Mouse (Mus musculus): ENCODE data around the gene Scrn1. TPM values are rescaled to one million over a fixed set of nuclear protein-coding genes. Genes with fewer than 3 reads are reported as not detected.

Gene Scrn1
- polyA plus RNA-seq, 1 experiment from 2014 or later: 9.1 TPM

GRCm38 (mm10) chr6:54471866-54472265, 94.4 kb downstream of the Scrn1 start:
- no peak for DNase-seq (ENCODE audit: low spot score)
- no peak overlapping the region for H3K4me2 ChIP-seq (ENCODE audit: low read depth, severe bottlenecking)
- WGBS: 86% methylated on average over 7 of the region's 7 CpGs
- H3K36me3 ChIP-seq (ENCODE audit: control insufficient read depth, insufficient read depth, low read length): no peaks in the 10 kb centered on the region
- no peak overlapping the region for H3K4me3 ChIP-seq (ENCODE audit: low read depth, low read length)
- no peak overlapping the region for H3K27ac ChIP-seq (replicated peaks; ENCODE audit: low read depth, low read length)
- no peaks in the 10 kb centered on the region for H3K9me3 ChIP-seq (ENCODE audit: control insufficient read depth, low read length)
- H3K9ac ChIP-seq (ENCODE audit: low read length): no peak overlapping the region
- no peaks in the 10 kb centered on the region for H3K27me3 ChIP-seq (ENCODE audit: control insufficient read depth, insufficient read depth, low read length)
- H3K4me1 ChIP-seq (ENCODE audit: control insufficient read depth, insufficient read depth, low read length): no peaks in the 10 kb centered on the region
- no peak for ATAC-seq (ENCODE audit: insufficient number of reproducible peaks, low FRiP score, low TSS enrichment, low read depth)

DNA sequence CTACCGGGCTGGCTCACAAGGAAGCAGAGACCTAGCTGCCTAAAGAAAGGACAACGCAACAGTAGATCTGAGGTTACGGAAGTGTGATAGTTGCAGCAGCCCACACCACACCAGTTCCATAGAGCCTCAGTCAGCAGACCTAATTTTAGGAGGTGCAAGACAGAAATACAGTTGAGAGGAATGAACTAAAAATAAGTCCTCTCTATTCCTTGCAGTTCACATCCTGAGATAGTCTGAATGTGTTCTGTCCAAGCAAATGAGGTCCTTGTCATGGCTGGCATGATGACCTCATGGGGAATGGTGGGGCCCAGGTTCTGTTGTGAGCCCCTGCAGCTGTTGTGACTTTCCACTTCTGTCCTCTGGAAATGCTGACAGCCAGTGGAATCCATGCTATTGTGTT, 98.9 kb downstream of the Scrn1 start:
- no peaks in the 10 kb centered on the region for H3K36me3 ChIP-seq (ENCODE audit: control insufficient read depth, insufficient read depth, low read length)
- ATAC-seq (ENCODE audit: insufficient number of reproducible peaks, low FRiP score, low TSS enrichment, low read depth) (no peak), DNase-seq (ENCODE audit: low spot score) (no peak)
- H3K4me1 ChIP-seq (ENCODE audit: control insufficient read depth, insufficient read depth, low read length): no peaks in the 10 kb centered on the region
- no peaks in the 10 kb centered on the region for H3K27me3 ChIP-seq (ENCODE audit: control insufficient read depth, insufficient read depth, low read length)
- 84% methylated on average over 3 of the region's 3 CpGs for WGBS
- no peak overlapping the region for H3K4me2 ChIP-seq (ENCODE audit: low read depth, severe bottlenecking)
- H3K4me3 ChIP-seq (ENCODE audit: low read depth, low read length): no peak overlapping the region
- no peak overlapping the region for H3K9ac ChIP-seq (ENCODE audit: low read length)
- no peak overlapping the region for H3K27ac ChIP-seq (replicated peaks; ENCODE audit: low read depth, low read length)
- H3K9me3 ChIP-seq (ENCODE audit: control insufficient read depth, low read length): no peaks in the 10 kb centered on the region

DNA sequence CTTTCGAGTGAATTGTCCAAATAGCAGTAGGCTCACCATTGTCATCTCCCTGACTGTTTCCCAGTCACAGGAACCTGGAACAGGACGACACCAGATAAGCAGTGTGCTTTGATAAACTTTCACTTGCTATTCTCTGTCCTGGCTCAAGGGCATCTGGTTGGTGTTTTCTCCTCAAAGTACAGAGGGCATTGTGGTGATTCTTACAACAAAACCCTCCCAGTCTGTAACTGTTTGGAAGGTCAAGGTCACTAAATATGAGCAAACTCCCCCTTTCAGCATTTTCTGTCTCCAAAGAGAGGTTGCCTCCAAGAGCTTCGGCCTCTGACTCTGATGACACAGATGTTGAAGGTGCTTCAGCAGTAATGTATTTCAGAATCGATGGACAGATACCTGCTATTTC, 101.4 kb downstream of the Scrn1 start:
- H3K4me3 ChIP-seq (ENCODE audit: low read depth, low read length): no peak overlapping the region
- H3K27me3 ChIP-seq (ENCODE audit: control insufficient read depth, insufficient read depth, low read length): no peaks in the 10 kb centered on the region
- no peaks in the 10 kb centered on the region for H3K9me3 ChIP-seq (ENCODE audit: control insufficient read depth, low read length)
- 81% methylated on average over 4 of the region's 4 CpGs for WGBS
- no peak overlapping the region for H3K9ac ChIP-seq (ENCODE audit: low read length)
- H3K4me2 ChIP-seq (ENCODE audit: low read depth, severe bottlenecking): no peak overlapping the region
- no peak for ATAC-seq (ENCODE audit: insufficient number of reproducible peaks, low FRiP score, low TSS enrichment, low read depth)
- no peaks in the 10 kb centered on the region for H3K4me1 ChIP-seq (ENCODE audit: control insufficient read depth, insufficient read depth, low read length)
- DNase-seq (ENCODE audit: low spot score): no peak
- no peak overlapping the region for H3K27ac ChIP-seq (replicated peaks; ENCODE audit: low read depth, low read length)
- H3K36me3 ChIP-seq (ENCODE audit: control insufficient read depth, insufficient read depth, low read length): no peaks in the 10 kb centered on the region

DNA sequence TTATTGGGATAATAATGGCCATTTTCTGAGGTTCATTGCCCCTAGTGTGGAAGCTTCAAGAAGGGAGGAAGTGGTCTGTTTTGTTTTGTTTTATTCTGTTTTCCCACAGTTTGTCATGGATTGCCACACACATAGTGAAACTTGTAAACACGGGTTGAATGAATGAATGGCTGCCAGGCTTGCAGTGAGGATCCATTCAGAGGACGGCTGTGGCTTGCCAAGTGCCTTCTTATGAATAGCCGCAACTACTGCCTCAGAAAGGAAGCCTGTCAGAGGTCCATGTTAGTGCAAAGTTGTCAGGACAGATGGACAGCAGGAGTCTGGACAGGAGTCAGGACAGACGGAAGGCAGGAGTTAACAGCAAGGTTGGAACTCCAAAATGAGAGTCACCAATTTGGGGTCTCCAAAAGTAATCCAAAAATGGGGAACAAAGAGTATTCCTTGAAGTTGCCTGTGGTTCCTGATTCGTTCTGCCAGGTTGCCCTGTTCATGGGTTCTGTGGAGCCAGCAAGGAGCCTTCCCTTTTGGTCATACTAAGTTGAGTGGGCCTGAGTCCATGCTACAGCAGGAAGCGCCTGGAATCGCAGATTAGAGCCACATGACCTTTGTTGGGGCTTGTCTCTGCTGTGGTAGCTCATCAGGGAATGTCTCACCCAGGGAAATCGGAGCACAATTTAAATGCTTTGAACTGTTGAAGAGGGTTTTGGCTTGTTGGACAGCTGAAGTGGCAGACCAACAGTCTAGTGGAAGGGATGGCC, 102.4 kb downstream of the Scrn1 start:
- ATAC-seq (ENCODE audit: insufficient number of reproducible peaks, low FRiP score, low TSS enrichment, low read depth) (no peak), DNase-seq (ENCODE audit: low spot score) (no peak)
- 78% methylated on average over 8 of the region's 8 CpGs for WGBS
- Histone ChIP-seq H3K4me2 (ENCODE audit: low read depth, severe bottlenecking) (no peak overlapping the region), H3K9me3 (ENCODE audit: control insufficient read depth, low read length) (no peaks in the 10 kb centered on the region), H3K4me1 (ENCODE audit: control insufficient read depth, insufficient read depth, low read length) (no peaks in the 10 kb centered on the region), H3K36me3 (ENCODE audit: control insufficient read depth, insufficient read depth, low read length) (no peaks in the 10 kb centered on the region), H3K27me3 (ENCODE audit: control insufficient read depth, insufficient read depth, low read length) (no peaks in the 10 kb centered on the region), H3K4me3 (ENCODE audit: low read depth, low read length) (no peak overlapping the region), H3K9ac (ENCODE audit: low read length) (no peak overlapping the region), H3K27ac (replicated peaks; ENCODE audit: low read depth, low read length) (no peak overlapping the region)

GRCm38 (mm10) chr6:54462766-54463165, 103.5 kb downstream of the Scrn1 start:
- Histone ChIP-seq H3K9me3 (ENCODE audit: control insufficient read depth, low read length) (no peaks in the 10 kb centered on the region), H3K27me3 (ENCODE audit: control insufficient read depth, insufficient read depth, low read length) (no peaks in the 10 kb centered on the region), H3K36me3 (ENCODE audit: control insufficient read depth, insufficient read depth, low read length) (no peaks in the 10 kb centered on the region), H3K27ac (replicated peaks; ENCODE audit: low read depth, low read length) (no peak overlapping the region), H3K4me3 (ENCODE audit: low read depth, low read length) (no peak overlapping the region), H3K4me2 (ENCODE audit: low read depth, severe bottlenecking) (no peak overlapping the region), H3K9ac (ENCODE audit: low read length) (no peak overlapping the region), H3K4me1 (ENCODE audit: control insufficient read depth, insufficient read depth, low read length) (no peaks in the 10 kb centered on the region)
- ATAC-seq (ENCODE audit: insufficient number of reproducible peaks, low FRiP score, low TSS enrichment, low read depth) (no peak), DNase-seq (ENCODE audit: low spot score) (no peak)
- 83% methylated on average over 6 of the region's 6 CpGs for WGBS

DNA sequence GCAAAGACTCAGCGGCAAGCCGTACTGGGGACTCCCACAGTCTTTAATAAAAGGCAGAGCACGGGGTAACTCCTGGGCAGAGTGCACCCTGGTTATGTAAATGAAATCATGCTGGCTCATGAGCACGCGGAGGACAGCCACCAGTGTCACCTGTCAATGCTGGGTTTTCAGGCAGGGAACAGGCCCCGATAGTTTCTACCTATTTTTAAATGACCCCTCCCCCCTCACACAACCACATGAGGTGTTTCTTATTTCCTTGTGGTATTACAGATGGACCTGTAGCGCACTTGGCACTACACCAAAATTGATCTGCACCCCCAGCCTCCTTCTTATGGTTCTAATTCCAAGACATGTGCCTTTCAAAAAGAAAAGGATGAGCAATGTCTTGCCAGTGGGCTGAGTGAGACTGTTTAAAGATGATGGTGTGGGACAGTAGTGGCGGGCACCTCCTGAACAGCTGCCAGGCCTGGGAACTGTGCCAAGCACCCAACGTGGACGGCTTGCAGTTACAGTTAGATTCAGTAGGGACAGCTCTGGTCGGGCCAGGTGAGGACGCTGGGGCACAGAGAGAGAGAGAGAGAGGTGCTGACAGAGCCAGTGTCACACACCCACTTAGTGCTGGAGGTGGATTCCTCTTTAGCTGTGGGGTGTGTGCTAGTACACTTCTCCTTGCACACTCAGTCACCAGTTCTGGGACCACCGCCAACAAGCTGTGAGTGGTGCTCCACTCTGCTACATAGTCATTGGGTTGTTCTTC, 105.2 kb downstream of the Scrn1 start:
- Histone ChIP-seq H3K4me1 (ENCODE audit: control insufficient read depth, insufficient read depth, low read length) (no peaks in the 10 kb centered on the region), H3K4me3 (ENCODE audit: low read depth, low read length) (no peak overlapping the region), H3K27ac (replicated peaks; ENCODE audit: low read depth, low read length) (no peak overlapping the region), H3K9me3 (ENCODE audit: control insufficient read depth, low read length) (no peaks in the 10 kb centered on the region), H3K4me2 (ENCODE audit: low read depth, severe bottlenecking) (no peak overlapping the region), H3K27me3 (ENCODE audit: control insufficient read depth, insufficient read depth, low read length) (no peaks in the 10 kb centered on the region), H3K9ac (ENCODE audit: low read length) (no peak overlapping the region), H3K36me3 (ENCODE audit: control insufficient read depth, insufficient read depth, low read length) (no peaks in the 10 kb centered on the region)
- DNase-seq (ENCODE audit: low spot score) (no peak), ATAC-seq (ENCODE audit: insufficient number of reproducible peaks, low FRiP score, low TSS enrichment, low read depth) (no peak)
- 82% methylated on average over 13 of the region's 13 CpGs for whole genome bisulfite sequencing

- Histone ChIP-seq H3K27me3 (ENCODE audit: control insufficient read depth, insufficient read depth, low read length) (no peaks in the 10 kb centered on the region), H3K27ac (replicated peaks; ENCODE audit: low read depth, low read length) (no peak overlapping the region), H3K4me2 (ENCODE audit: low read depth, severe bottlenecking) (no peak overlapping the region), H3K4me1 (ENCODE audit: control insufficient read depth, insufficient read depth, low read length) (no peaks in the 10 kb centered on the region), H3K9ac (ENCODE audit: low read length) (no peak overlapping the region), H3K4me3 (ENCODE audit: low read depth, low read length) (no peak overlapping the region), H3K9me3 (ENCODE audit: control insufficient read depth, low read length) (no peaks in the 10 kb centered on the region), H3K36me3 (ENCODE audit: control insufficient read depth, insufficient read depth, low read length) (no peaks in the 10 kb centered on the region)
- ATAC-seq (ENCODE audit: insufficient number of reproducible peaks, low FRiP score, low TSS enrichment, low read depth) (no peak; the same call in 1 of the 2 replicates), DNase-seq (ENCODE audit: low spot score) (no peak)
- 85% methylated on average over 6 of the region's 6 CpGs for WGBS
These were observed 105.9 kb downstream of the Scrn1 start for GRCm38 (mm10) chr6:54460172-54460914.

- Histone ChIP-seq H3K4me2 (ENCODE audit: low read depth, severe bottlenecking) (no peak overlapping the region), H3K4me1 (ENCODE audit: control insufficient read depth, insufficient read depth, low read length) (no peaks in the 10 kb centered on the region), H3K27me3 (ENCODE audit: control insufficient read depth, insufficient read depth, low read length) (no peaks in the 10 kb centered on the region), H3K36me3 (ENCODE audit: control insufficient read depth, insufficient read depth, low read length) (no peaks in the 10 kb centered on the region), H3K27ac (replicated peaks; ENCODE audit: low read depth, low read length) (no peak overlapping the region), H3K4me3 (ENCODE audit: low read depth, low read length) (no peak overlapping the region), H3K9me3 (ENCODE audit: control insufficient read depth, low read length) (no peaks in the 10 kb centered on the region), H3K9ac (ENCODE audit: low read length) (no peak overlapping the region)
- no peak for ATAC-seq (ENCODE audit: insufficient number of reproducible peaks, low FRiP score, low TSS enrichment, low read depth)
- 70% methylated on average over 7 of the region's 7 CpGs for WGBS
- DNase-seq (ENCODE audit: low spot score): no peak
These were observed 106.6 kb downstream of the Scrn1 start for GRCm38 (mm10) chr6:54459661-54460060.
